Mouse (Mus musculus) heart, embryonic 15.5 days (tissue): Measurements from ENCODE around the gene Cd52. TPM values are rescaled to one million over a fixed set of nuclear protein-coding genes. Genes with fewer than 3 reads are reported as not detected.

Source experiments
- ATAC-seq: fragments of 200-750 bp; cut with Nextera tagmentation; replicated peaks from 2 replicates; pipeline ENCODE4 v1.8.0; 2017; ENCODE audit warnings: low read depth, moderate TSS enrichment; ENCODE audit not compliant: insufficient number of reproducible peaks, insufficient read depth, low FRiP score
- H3K27ac ChIP-seq: fragments of 300-500 bp; sonication (generic); 2 replicates; pipeline ENCODE4 v1.5.1; 2015; ENCODE audit warnings: mild to moderate bottlenecking, inconsistent platforms
- H3K27me3 ChIP-seq: fragments of 300-500 bp; sonication (generic); 2 replicates; pipeline ENCODE4 v1.6.1; 2015; ENCODE audit warnings: inconsistent platforms
- H3K36me3 ChIP-seq: fragments of 300-500 bp; sonication (generic); 2 replicates; pipeline ENCODE4 v1.6.1; 2015; ENCODE audit warnings: mild to moderate bottlenecking, inconsistent platforms
- H3K4me1 ChIP-seq: fragments of 300-500 bp; sonication (generic); replicated peaks from 2 replicates; pipeline ENCODE4 v1.6.1; 2015; ENCODE audit warnings: inconsistent platforms
- H3K4me2 ChIP-seq: fragments of 300-500 bp; sonication (generic); 2 replicates; pipeline ENCODE4 v1.6.1; 2015; ENCODE audit warnings: inconsistent platforms, mild to moderate bottlenecking, moderate library complexity
- H3K4me3 ChIP-seq: fragments of 300-500 bp; sonication (generic); 2 replicates; pipeline ENCODE4 v1.5.1; 2015; ENCODE audit warnings: mild to moderate bottlenecking, inconsistent platforms
- H3K9ac ChIP-seq: fragments of 300-500 bp; sonication (generic); 2 replicates; pipeline ENCODE4 v1.6.1; 2015; ENCODE audit warnings: mild to moderate bottlenecking, inconsistent platforms
- H3K9me3 ChIP-seq: fragments of 300-500 bp; sonication (generic); replicated peaks from 2 replicates; pipeline ENCODE4 v1.6.1; 2016; ENCODE audit warnings: inconsistent platforms
- WGBS: fragments of 180-500 bp; shearing (Covaris S2); methylation state at CpG from one replicate; pipeline ENCODE4 v1.1.7; 2015; ENCODE audit warnings: mixed read lengths; 5-methylcytosine and 5-hydroxymethylcytosine counted together
- polyA plus RNA-seq: library from polyadenylated mRNA; unstranded; fragments of >200 nt; fragmentation: Nextera tagmentation; extraction: Ambion mirVana; gene quantifications from 2 replicates; pipeline ENCODE4 v1.2.1, GENCODE M21; 2015

Cd52 gene
- polyA plus RNA-seq, 1 experiment from 2014 or later = 11.6 TPM

DNA sequence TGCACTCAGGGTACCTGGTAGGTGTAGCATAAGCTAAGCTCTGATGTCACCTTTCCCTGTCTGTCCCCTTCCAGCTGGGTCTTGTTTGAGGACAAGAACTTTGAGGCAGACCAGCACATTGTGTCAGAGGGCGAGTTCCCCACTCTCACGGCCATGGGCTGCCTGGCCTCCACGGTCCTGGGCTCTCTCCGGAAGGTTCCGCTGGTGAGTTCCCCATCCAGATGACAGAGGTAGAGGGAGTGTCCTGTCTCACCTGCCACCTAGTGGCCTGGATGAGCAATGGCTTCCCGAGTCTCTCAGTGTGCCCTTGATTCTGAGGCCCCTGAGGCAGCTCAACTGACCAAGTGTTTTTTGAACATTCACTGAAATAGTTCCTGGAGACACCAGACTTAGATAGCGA is 7.5 kb downstream of the Cd52 start:
- no peaks in the 10 kb centered on the region for H3K9me3 ChIP-seq
- ATAC-seq = no peak
- no peaks in the 10 kb centered on the region for H3K4me1 ChIP-seq
- H3K27me3 ChIP-seq = peaks cover 9% of the 10 kb centered on the region
- H3K27ac ChIP-seq = no peak overlapping the region
- no peak overlapping the region for H3K9ac ChIP-seq
- peak overlapping the region; percentile 23; the same call in 1 of the 2 replicates for H3K4me2 ChIP-seq
- no peaks in the 10 kb centered on the region for H3K36me3 ChIP-seq
- WGBS = 27% methylated on average over 7 of the region's 7 CpGs
- H3K4me3 ChIP-seq = no peak overlapping the region

DNA sequence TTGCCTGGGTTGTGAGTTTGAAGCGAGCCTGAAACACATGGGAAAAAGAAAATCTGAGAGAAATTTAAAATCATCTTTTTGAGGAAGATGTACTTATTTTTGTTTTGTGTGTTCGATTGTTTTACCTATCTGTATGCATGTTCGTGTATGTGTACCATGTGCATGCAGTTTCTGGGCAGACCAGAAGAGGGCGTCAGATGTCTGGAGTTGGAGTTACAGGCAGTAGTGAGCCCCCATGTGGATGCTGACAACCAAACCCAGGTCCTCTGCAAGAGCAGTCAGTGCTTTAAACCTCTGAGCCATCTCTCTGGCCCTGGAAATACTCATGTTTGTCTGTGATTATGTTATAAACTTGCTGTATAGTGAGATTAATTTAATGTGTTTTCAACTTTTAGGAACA is 9.9 kb downstream of the Cd52 start:
- H3K4me1 ChIP-seq = peaks cover 11% of the 10 kb centered on the region
- H3K27ac ChIP-seq = no peak overlapping the region
- H3K36me3 ChIP-seq = no peaks in the 10 kb centered on the region
- peaks cover 33% of the 10 kb centered on the region for H3K27me3 ChIP-seq
- no peak for ATAC-seq
- H3K9me3 ChIP-seq = no peaks in the 10 kb centered on the region
- 86% methylated on average over 4 of the region's 4 CpGs for WGBS
- no peak overlapping the region for H3K4me3 ChIP-seq
- no peak overlapping the region for H3K9ac ChIP-seq
- no peak overlapping the region for H3K4me2 ChIP-seq

DNA sequence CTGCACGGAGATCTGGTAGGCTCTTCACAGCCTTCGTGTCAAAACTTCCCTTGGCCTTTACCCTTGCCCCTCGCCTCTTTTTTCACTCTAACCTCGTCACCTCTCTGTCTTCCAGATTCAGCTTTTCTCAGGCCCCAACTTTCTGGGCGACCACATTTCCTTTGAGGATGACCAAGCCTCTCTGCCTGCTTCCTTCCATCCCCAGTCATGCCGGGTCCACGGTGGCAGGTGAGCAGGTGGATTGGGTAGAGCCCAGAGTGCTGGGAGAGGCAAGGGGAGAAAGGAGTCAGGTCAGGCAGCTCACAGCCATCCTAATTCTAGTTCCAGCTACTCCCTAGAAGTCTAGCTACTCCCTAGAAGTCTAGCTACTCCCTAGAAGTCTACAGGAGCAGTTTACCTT is 12.4 kb downstream of the Cd52 start:
- H3K27me3 ChIP-seq = peaks cover 34% of the 10 kb centered on the region
- peak overlapping the region; percentile 50 for H3K4me3 ChIP-seq
- no peak overlapping the region for H3K27ac ChIP-seq
- WGBS = 15% methylated on average over 7 of the region's 7 CpGs
- H3K9me3 ChIP-seq = no peaks in the 10 kb centered on the region
- ATAC-seq = no peak
- no peak overlapping the region for H3K9ac ChIP-seq
- peaks cover 13% of the 10 kb centered on the region for H3K4me1 ChIP-seq
- peak overlapping the region; percentile 81 for H3K4me2 ChIP-seq
- no peaks in the 10 kb centered on the region for H3K36me3 ChIP-seq

DNA sequence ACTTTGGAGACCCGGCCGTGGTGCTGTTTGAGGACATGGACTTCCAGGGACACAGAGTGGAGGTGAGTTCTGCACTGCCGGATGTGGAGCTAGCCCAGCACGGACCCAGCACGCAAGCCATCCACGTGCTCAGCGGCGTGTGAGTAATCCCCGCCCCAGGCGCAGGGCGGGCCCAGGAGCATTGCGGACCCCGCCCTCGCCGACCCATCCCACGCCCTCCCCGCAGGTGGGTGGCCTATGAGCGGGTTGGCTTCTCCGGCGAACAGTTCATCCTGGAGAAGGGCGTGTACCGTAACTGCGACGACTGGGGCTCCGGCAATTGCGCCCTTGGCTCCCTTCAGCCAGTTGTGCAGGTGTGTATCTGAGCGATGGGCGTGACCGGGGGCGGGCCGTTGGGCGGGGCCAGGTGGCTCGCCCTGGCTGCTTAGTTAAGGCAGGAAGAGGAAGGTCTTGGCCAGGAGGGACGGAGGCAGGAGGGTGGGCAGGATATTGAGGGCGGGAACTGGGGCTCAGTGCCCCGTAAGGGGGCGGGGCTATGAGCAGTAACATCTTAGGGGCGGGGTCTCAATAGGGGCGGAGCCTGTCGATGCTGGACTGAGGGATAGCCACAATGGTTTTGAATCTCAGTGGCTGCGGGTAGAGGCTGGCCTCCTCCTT is 13.0 kb downstream of the Cd52 start:
- no peaks in the 10 kb centered on the region for H3K36me3 ChIP-seq
- H3K4me1 ChIP-seq = peaks cover 13% of the 10 kb centered on the region
- peaks cover 34% of the 10 kb centered on the region for H3K27me3 ChIP-seq
- WGBS = under 1% methylated on average over 41 of the region's 41 CpGs
- H3K27ac ChIP-seq = no peak overlapping the region
- H3K9me3 ChIP-seq = no peaks in the 10 kb centered on the region
- ATAC-seq = peak; percentile 73
- peak overlapping the region; percentile 81 for H3K4me2 ChIP-seq
- H3K4me3 ChIP-seq = peak overlapping the region; percentile 50
- H3K9ac ChIP-seq = no peak overlapping the region

DNA sequence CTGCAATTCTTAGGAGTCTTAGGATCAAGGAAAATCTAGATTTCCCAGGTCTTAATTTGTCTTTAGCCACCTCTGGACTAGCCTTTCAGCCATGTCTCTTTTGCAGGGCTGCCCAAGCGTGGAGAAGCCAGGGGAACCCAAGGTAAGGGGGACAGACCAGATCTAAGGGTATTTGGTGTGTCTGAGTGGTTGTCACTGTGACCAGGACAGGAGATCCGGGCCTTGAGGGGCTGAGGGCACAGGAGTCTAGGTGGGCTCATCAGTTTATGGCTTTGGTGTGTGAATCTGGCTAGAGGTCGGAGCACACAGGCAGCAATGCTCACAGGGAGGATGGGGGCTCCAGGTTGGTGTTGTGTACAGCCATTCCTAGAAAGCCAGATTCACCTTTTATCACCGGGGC is 14.2 kb downstream of the Cd52 start:
- 82% methylated on average over 4 of the region's 4 CpGs for WGBS
- no peaks in the 10 kb centered on the region for H3K9me3 ChIP-seq
- no peak overlapping the region for H3K9ac ChIP-seq
- no peak overlapping the region for H3K4me2 ChIP-seq
- H3K27me3 ChIP-seq = peaks cover 34% of the 10 kb centered on the region
- peaks cover 13% of the 10 kb centered on the region for H3K4me1 ChIP-seq
- no peak overlapping the region for H3K27ac ChIP-seq
- no peaks in the 10 kb centered on the region for H3K36me3 ChIP-seq
- no peak for ATAC-seq
- H3K4me3 ChIP-seq = no peak overlapping the region

DNA sequence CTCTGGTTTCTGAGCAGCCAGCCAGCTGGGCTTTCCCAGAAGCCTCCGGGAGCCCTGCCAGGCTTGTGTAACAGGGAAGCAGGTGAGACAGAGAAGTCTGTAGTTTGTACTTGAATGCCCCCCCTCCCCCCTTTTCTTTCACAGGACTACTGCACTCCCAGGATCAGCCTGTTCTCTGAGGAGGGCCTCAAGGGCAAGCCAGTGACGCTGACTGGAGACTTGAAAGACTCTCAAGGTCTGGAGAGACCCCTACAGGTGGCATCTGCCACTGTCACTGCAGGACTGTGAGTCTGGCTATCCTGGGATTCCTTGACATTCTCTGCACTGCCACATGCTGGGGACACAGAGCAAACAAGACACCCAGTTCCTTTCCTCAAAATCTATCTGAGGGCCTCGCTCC is 16.2 kb downstream of the Cd52 start:
- Histone ChIP-seq H3K4me2 (no peak overlapping the region), H3K27ac (no peak overlapping the region), H3K4me1 (peaks cover 13% of the 10 kb centered on the region), H3K36me3 (no peaks in the 10 kb centered on the region), H3K27me3 (peaks cover 36% of the 10 kb centered on the region), H3K9ac (no peak overlapping the region; the same call in 1 of the 2 replicates), H3K9me3 (no peaks in the 10 kb centered on the region), H3K4me3 (no peak overlapping the region)
- 0 out of 2 replicates have a peak, but pooled peaks have one; percentile 30 for ATAC-seq
- 25% methylated on average over 3 of the region's 3 CpGs for WGBS

DNA sequence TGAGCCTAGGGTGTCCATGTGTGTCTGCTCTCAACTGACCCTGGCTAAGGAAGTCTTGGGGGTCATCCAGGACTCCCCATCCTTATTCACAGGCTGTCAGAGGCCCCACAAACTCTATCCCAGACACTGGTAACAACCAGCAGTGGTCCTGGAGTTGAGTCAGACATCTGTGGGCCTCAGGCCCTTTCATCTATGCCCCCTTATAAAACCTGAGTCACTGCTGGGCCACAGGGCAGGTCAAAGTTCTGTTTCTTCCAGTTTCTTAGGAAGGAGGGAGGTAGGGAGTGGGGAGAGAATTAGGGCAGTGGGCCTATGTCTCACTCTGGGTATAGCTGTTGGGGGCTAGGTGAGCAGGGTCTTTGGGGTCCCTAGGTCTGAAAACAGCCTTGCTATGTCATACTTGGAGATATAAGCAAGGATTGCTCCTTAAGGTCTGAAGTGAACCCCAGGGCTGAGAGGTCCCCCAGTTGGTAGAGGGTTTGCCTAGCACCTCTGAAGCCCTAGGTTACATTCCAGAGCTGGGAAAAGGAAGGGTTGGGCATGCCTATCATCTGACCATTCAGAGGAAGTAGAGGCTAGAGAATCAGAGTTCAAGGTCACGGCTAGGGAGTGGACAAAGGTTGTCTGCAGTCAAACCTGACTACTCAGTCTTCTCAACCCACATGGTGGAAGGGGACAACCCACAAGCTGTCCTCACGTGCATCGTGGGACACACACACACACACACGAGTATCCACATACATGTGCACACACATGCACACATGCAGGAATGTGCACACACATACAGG is 25.9 kb downstream of the Cd52 start:
- 73% methylated on average over 4 of the region's 4 CpGs for WGBS
- no peak for ATAC-seq

DNA sequence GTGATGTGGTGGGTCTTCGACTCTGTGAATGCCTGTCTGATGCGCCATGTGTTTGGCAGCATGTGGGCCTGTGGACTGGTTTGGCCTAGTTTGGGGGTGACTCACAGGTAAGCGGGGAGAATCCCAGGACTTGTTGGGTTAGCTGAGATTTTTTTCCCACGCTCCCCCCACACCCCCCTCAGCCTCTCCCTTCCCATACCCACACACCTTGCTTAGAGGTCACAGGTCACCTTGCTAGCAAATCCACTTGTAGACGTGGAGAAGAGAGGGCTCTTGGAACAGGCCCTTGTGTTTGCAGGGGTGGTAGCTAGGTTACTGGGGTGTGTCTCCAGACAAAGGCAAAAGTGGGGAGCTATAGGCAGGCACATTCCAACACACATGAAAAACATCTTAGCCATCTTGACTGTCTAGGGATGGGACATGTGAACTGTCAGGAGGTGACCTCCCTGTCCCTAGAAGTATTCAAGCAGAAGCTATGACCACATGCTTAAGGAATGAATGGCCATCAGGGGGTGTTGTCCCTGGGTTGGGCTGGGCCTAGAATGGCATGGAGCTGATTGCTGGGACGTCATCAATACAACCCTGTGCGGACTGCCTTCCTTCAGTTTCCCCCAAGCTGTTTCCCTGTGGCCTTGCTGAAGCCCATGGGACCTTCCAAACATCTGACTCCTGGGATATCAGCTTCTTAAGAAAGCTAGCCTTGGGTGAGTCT is 26.9 kb downstream of the Cd52 start:
- ATAC-seq = no peak
- no peaks in the 10 kb centered on the region for H3K36me3 ChIP-seq
- no peak overlapping the region for H3K4me3 ChIP-seq
- no peak overlapping the region for H3K9ac ChIP-seq
- H3K27me3 ChIP-seq = peaks cover 26% of the 10 kb centered on the region
- H3K4me1 ChIP-seq = 0 out of 2 replicates have a peak, but pooled peaks cover 5% of the 10 kb centered on the region
- no peak overlapping the region for H3K27ac ChIP-seq
- 72% methylated on average over 7 of the region's 7 CpGs for WGBS
- no peak overlapping the region for H3K4me2 ChIP-seq
- H3K9me3 ChIP-seq = no peaks in the 10 kb centered on the region

More for the DNA sequence above, 25.9 kb downstream of the Cd52 start:
- Histone ChIP-seq H3K9me3 (no peaks in the 10 kb centered on the region), H3K27ac (no peak overlapping the region), H3K27me3 (peaks cover 27% of the 10 kb centered on the region), H3K4me1 (0 out of 2 replicates have a peak, but pooled peaks cover 5% of the 10 kb centered on the region), H3K9ac (no peak overlapping the region), H3K36me3 (no peaks in the 10 kb centered on the region), H3K4me2 (no peak overlapping the region), H3K4me3 (no peak overlapping the region)

DNA sequence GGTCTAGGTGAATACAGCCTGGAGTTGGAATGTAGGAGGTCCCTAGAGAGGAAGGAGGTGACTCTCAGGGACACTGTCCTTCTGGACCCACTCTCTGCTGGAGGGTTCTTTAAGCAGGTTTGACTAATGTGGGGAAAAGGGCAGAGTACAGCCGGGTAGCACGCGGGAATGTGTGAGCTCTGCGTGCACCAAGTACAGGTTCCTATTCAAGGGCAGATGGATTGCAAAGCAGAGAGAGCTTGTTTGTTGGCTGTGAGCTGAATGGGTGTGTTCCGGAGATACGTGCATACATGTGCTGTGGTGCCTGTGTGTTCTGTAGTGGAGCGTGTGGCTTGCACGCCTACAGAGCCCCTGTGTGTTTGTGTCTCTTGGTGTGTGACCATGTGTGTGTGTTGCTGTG is 27.5 kb downstream of the Cd52 start:
- Histone ChIP-seq H3K36me3 (no peaks in the 10 kb centered on the region), H3K9ac (no peak overlapping the region), H3K9me3 (no peaks in the 10 kb centered on the region), H3K4me2 (no peak overlapping the region), H3K27ac (no peak overlapping the region), H3K27me3 (peaks cover 26% of the 10 kb centered on the region), H3K4me1 (0 out of 2 replicates have a peak, but pooled peaks cover 5% of the 10 kb centered on the region), H3K4me3 (no peak overlapping the region)
- no peak for ATAC-seq
- 88% methylated on average over 8 of the region's 8 CpGs for WGBS

DNA sequence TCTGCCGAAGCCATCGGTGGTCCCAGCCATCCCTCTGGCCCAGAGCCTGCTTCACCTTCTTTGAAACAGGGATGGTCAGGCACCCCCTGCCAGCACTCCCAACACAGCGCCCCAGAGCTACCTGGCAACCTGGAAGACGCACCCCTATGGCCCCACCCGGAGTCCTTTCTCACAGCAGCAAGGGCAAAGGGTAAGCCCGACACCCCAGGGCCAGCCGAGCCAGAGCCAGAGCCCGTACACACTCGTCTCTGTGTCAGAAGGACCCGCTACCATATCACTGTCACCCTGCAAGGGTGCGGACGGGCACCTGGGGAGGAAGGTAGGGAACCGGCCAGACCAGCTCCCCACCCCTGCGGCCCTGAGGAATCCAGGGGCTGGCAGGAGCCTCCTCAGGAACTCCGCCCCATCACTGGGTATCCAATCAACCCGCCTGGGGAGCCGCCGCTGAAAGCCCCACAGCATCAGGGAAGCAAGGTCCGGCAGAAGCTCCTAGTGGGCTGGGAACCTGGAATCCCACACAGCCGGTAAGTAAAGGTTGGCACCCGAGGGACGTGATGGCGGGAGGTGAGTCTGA is 29.4 kb downstream of the Cd52 start:
- no peaks in the 10 kb centered on the region for H3K9me3 ChIP-seq
- no peaks in the 10 kb centered on the region for H3K36me3 ChIP-seq
- H3K4me3 ChIP-seq = no peak overlapping the region
- no peak overlapping the region for H3K4me2 ChIP-seq
- H3K9ac ChIP-seq = no peak overlapping the region
- H3K27me3 ChIP-seq = peaks cover 42% of the 10 kb centered on the region
- H3K27ac ChIP-seq = no peak overlapping the region
- ATAC-seq = no peak
- WGBS = 22% methylated on average over 23 of the region's 23 CpGs
- H3K4me1 ChIP-seq = 0 out of 2 replicates have a peak, but pooled peaks cover 5% of the 10 kb centered on the region

DNA sequence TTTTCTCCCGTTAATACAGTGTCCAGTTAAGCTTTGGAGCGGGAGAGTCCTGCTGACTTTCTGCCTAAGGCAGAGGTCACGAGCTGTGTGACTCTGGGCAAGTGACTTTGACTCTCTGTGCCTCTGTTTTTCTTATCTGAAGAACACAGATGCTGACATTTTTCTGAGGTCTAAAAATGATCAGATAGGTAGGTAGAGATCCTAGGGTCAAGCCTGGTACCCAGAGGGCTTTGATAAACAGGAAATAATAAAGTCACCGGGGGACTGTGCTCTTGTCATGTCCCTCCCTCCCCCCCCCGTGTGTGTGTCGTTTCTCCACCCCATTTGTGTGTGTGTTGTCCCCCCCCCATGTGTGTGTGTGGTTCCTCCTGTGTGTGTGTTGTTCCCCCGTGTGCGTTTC is 32.3 kb downstream of the Cd52 start:
- Histone ChIP-seq H3K4me3 (no peak overlapping the region), H3K36me3 (no peaks in the 10 kb centered on the region), H3K4me2 (no peak overlapping the region), H3K27me3 (peaks cover 50% of the 10 kb centered on the region), H3K9ac (no peak overlapping the region), H3K4me1 (0 out of 2 replicates have a peak, but pooled peaks cover 7% of the 10 kb centered on the region), H3K9me3 (no peaks in the 10 kb centered on the region), H3K27ac (no peak overlapping the region)
- no peak for ATAC-seq
- 62% methylated on average over 8 of the region's 8 CpGs for WGBS
